ENCODE assay signal across 10 mouse cellular contexts in the genomic region with DNA sequence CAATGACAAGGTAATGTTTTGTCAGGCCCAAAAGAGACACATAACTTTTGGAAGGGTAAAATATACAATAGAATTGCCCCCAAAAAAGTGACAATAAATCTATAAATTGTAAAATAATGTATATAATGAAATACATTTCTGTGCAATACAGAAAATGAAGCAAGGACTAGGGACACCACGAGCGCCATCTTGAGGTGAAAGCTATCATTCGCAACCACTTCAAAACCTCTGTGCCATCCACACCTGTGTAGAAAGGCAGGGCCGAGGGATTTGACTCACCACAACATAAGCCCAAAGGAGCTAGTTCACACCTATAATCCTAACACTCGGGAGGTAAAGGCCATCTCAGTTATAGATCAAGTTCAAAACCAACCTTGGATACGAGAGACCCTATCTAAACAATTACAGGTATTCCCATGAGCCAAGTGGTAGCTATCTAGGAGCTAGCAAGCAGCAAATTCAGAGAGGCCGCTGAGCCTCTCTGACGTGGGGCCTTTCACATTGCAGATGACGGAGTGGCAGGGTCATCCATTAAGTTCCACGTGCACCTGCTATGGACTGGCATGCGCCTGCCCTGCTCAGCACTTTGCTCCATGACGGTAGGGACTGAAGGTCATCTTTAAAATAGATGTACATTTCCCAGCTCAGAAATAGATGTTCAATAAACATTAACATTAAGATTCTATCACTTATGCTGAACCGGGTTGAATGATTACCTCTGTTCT.
DNase-seq lines count a peak whose midpoint lies in the region; ATAC-seq and TF ChIP-seq lines count a peak whose summit lies in the region.
"Had no signal": no experiment of that assay in that cellular context is flagged by ENCODE, and none has a peak within 500 bp of the region (broad histone marks: within the 10 kb centered on the region; RNA-seq: fewer than 3 reads in every experiment).

No protein-coding gene starts in this region.

- 68% methylated on average over 13 of the region's 13 CpGs for WGBS in hindbrain, postnatal 0 days
- 71% methylated on average over 13 of the region's 13 CpGs for WGBS in hindbrain, embryonic 10.5 days

- no peak overlapping the region for H3K27ac ChIP-seq in hindbrain, postnatal 0 days
- no peak overlapping the region for H3K27ac ChIP-seq in hindbrain, embryonic 10.5 days
- H3K27ac ChIP-seq: hindbrain, embryonic 15.5 days; macrophage had no signal

- no peaks in the 10 kb centered on the region for H3K4me1 ChIP-seq in hindbrain, postnatal 0 days (ENCODE audit: insufficient read depth, low read length)
- H3K4me1 ChIP-seq in hindbrain, embryonic 10.5 days (replicated peaks) = no peaks in the 10 kb centered on the region
- H3K4me1 ChIP-seq: hindbrain, embryonic 15.5 days had no signal

- no peak overlapping the region for H3K9ac ChIP-seq in hindbrain, postnatal 0 days (replicated peaks; ENCODE audit: low read length)
- H3K9ac ChIP-seq: hindbrain, embryonic 15.5 days had no signal

- no peaks in the 10 kb centered on the region for H3K27me3 ChIP-seq in hindbrain, postnatal 0 days (ENCODE audit: insufficient read depth, low read length)
- H3K27me3 ChIP-seq in hindbrain, embryonic 10.5 days (ENCODE audit: insufficient read depth, poor library complexity, severe bottlenecking) = no peaks in the 10 kb centered on the region
- H3K27me3 ChIP-seq: hindbrain, embryonic 15.5 days had no signal

- peak; percentile 65 for TF ChIP-seq CTCF in hindbrain, postnatal 0 days (IDR thresholded peaks at IDR 0.05; ENCODE audit: low read depth)

- no peak overlapping the region for H3K4me2 ChIP-seq in hindbrain, postnatal 0 days (ENCODE audit: low read depth, low read length)
- H3K4me2 ChIP-seq: hindbrain, embryonic 15.5 days had no signal

- no peaks in the 10 kb centered on the region for H3K9me3 ChIP-seq in hindbrain, postnatal 0 days (ENCODE audit: low read length)
- H3K9me3 ChIP-seq in hindbrain, embryonic 10.5 days = no peaks in the 10 kb centered on the region
- H3K9me3 ChIP-seq: hindbrain, embryonic 15.5 days had no signal

- no peak overlapping the region for H3K4me3 ChIP-seq in hindbrain, postnatal 0 days (ENCODE audit: low read length)
- no peak overlapping the region for H3K4me3 ChIP-seq in hindbrain, embryonic 10.5 days
- H3K4me3 ChIP-seq: hindbrain, embryonic 15.5 days had no signal

- no peaks in the 10 kb centered on the region for H3K36me3 ChIP-seq in hindbrain, postnatal 0 days (ENCODE audit: insufficient read depth, low read length)
- H3K36me3 ChIP-seq in hindbrain, embryonic 10.5 days = no peaks in the 10 kb centered on the region
- H3K36me3 ChIP-seq: hindbrain, embryonic 15.5 days had no signal

- DNase-seq in hindbrain, postnatal 0 days (ENCODE audit: low spot score) = peak; percentile 57
- no peak for DNase-seq in hindbrain, embryonic 10.5 days (ENCODE audit: low spot score)
- DNase-seq in right cerebral cortex, adult 18-20 months = peak; percentile 4
- DNase-seq in right cerebral cortex, postnatal 25 days = no peak
- peak; percentile 48 for DNase-seq in brain, adult 2 months (ENCODE audit: low read depth, low spot score)
- peak; percentile 36 for DNase-seq in thymus, postnatal 4 days
- no peak for DNase-seq in c-Kit-positive CD71-positive TER-119-positive erythroid progenitor cells, embryonic 14.5 days (ENCODE audit: low spot score)
- DNase-seq: gastrocnemius, postnatal 14 days had no signal

- ATAC-seq in hindbrain, postnatal 0 days = no peak

Comparison
In these comparisons a context has a peak if more than half of its experiments do, and no peak if none do; other contexts are left out.
1. DNase-seq: peak in hindbrain, postnatal 0 days (single experiment), right cerebral cortex, adult 18-20 months (single experiment), brain, adult 2 months (single experiment) and thymus, postnatal 4 days (single experiment); none in hindbrain, embryonic 10.5 days (single experiment), right cerebral cortex, postnatal 25 days (single experiment) and c-Kit-positive CD71-positive TER-119-positive erythroid progenitor cells, embryonic 14.5 days (single experiment).